Mouse (Mus musculus): ENCODE measurements around the gene Pex5. TPM values are rescaled to one million over a fixed set of nuclear protein-coding genes. Genes with fewer than 3 reads are reported as not detected.
"Not testable (repeated sequence)": the region's sequence is repeated elsewhere in the genome, so short reads cannot be mapped to it uniquely, and the experiment has no call there.

Gene Pex5
- polyA plus RNA-seq, 1 experiment from 2014 or later = 36.4 TPM

DNA sequence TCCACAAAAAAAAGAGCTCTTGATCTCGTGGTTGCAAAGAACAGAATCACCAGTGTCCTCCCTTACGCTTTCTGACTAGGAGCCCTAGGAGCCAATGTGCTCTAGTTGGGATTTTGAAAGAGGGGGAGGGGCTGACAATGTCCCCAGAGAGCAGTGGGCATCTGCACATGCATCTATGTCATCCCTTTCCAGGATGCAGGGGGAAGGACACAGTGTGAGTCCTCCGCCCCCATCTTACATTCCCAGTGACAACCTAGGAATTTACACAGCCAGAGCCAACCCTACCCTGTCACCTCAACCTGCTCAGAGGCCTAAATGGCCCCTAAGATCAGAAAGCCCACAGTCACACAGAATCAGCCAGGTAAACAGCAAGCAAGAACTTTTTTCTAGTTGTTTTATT is 15.5 kb upstream of the Pex5 start:
- H3K9ac ChIP-seq (ENCODE audit: low read depth, low read length) = no peak overlapping the region
- H3K4me1 ChIP-seq (replicated peaks; ENCODE audit: insufficient read depth, low read length) = no peaks in the 10 kb centered on the region
- ATAC-seq (replicated peaks; ENCODE audit: low FRiP score, low read depth) (no peak), DNase-seq (ENCODE audit: low spot score) (no peak)
- H3K36me3 ChIP-seq (ENCODE audit: insufficient read depth, low read length) = no peaks in the 10 kb centered on the region
- no peak overlapping the region for H3K27ac ChIP-seq
- no peaks in the 10 kb centered on the region for H3K27me3 ChIP-seq (ENCODE audit: insufficient read depth, low read length)
- whole genome bisulfite sequencing = 80% methylated on average over 3 of the region's 3 CpGs
- no peak overlapping the region for H3K4me3 ChIP-seq (replicated peaks; ENCODE audit: low read depth, low read length)
- TF ChIP-seq CTCF (IDR thresholded peaks at IDR 0.05; ENCODE audit: low read depth) = no peak
- no peaks in the 10 kb centered on the region for H3K9me3 ChIP-seq (replicated peaks; ENCODE audit: low read length)
- no peak overlapping the region for H3K4me2 ChIP-seq (ENCODE audit: low read length)

DNA sequence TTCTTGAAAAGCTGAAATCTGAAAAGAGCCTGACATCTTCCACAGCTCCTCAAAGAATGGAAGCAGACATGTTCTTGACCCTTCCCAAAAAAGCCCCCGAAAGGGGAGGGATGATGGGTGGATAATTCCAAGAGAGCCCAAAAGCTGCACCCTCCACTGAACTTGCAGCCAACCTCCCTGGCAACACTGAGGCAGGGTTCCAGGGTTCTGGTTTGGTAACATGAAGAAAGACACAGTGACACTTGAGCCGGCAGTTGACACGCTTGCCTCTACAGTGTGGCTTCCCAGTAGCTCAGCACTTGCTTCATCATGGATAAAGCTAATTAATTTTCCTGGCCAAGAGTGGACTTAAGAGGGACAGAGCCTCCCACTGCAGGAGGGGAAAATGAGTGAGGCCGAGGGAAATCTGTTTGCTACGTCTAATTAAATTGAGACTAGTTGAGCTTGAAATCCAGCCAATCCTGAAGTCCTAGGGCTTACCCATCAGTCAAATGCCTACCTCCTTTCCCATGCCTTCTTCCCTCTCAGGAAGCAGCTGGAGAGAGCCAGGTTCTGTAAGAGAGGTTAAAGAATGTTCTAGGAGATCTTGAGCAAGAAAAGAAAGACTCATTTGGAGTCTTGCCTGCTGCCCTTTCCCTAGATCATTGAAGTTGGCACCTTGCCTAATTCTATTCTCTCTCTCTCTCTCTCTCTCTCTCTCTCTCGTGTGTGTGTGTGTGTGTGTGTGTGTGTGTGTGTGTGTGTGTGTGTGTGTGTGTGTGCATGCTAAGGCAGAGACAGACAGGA is 13.1 kb upstream of the Pex5 start:
- Histone ChIP-seq H3K9me3 (replicated peaks; ENCODE audit: low read length) (no peaks in the 10 kb centered on the region), H3K36me3 (ENCODE audit: insufficient read depth, low read length) (no peaks in the 10 kb centered on the region), H3K9ac (ENCODE audit: low read depth, low read length) (no peak overlapping the region), H3K4me3 (replicated peaks; ENCODE audit: low read depth, low read length) (no peak overlapping the region), H3K27me3 (ENCODE audit: insufficient read depth, low read length) (no peaks in the 10 kb centered on the region), H3K27ac (no peak overlapping the region), H3K4me1 (replicated peaks; ENCODE audit: insufficient read depth, low read length) (no peaks in the 10 kb centered on the region), H3K4me2 (ENCODE audit: low read length) (no peak overlapping the region)
- TF ChIP-seq CTCF (IDR thresholded peaks at IDR 0.05; ENCODE audit: low read depth) = no peak
- WGBS = 41% methylated on average over 6 of the region's 6 CpGs
- peak; percentile 35 for DNase-seq (ENCODE audit: low spot score)
- no peak for ATAC-seq (replicated peaks; ENCODE audit: low FRiP score, low read depth)

DNA sequence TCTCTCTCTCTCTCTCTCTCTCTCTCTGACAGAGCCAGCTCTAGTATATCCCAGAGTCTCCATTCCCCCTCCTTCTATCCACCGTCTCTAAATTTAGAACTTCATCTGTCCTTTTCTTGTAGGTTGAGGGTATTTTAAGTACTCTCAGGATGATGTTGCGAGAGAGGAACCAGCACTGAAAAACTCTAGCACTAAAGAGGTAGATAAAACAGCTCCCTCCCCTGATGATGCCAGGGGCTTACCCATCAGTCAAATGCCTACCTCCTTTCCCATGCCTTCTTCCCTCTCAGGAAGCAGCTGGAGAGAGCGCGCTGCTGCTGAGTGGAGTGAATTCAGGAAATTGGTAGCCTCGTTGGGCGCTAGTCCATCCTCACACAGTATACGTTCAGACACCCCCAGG is 12.4 kb upstream of the Pex5 start:
- TF ChIP-seq CTCF (IDR thresholded peaks at IDR 0.05; ENCODE audit: low read depth) = no peak
- Histone ChIP-seq H3K4me3 (replicated peaks; ENCODE audit: low read depth, low read length) (no peak overlapping the region), H3K9ac (ENCODE audit: low read depth, low read length) (no peak overlapping the region), H3K4me2 (ENCODE audit: low read length) (no peak overlapping the region), H3K36me3 (ENCODE audit: insufficient read depth, low read length) (no peaks in the 10 kb centered on the region), H3K27me3 (ENCODE audit: insufficient read depth, low read length) (no peaks in the 10 kb centered on the region), H3K27ac (no peak overlapping the region), H3K9me3 (replicated peaks; ENCODE audit: low read length) (no peaks in the 10 kb centered on the region), H3K4me1 (replicated peaks; ENCODE audit: insufficient read depth, low read length) (no peaks in the 10 kb centered on the region)
- 77% methylated on average over 7 of the region's 7 CpGs for WGBS
- no peak for DNase-seq (ENCODE audit: low spot score)
- ATAC-seq (replicated peaks; ENCODE audit: low FRiP score, low read depth) = no peak

DNA sequence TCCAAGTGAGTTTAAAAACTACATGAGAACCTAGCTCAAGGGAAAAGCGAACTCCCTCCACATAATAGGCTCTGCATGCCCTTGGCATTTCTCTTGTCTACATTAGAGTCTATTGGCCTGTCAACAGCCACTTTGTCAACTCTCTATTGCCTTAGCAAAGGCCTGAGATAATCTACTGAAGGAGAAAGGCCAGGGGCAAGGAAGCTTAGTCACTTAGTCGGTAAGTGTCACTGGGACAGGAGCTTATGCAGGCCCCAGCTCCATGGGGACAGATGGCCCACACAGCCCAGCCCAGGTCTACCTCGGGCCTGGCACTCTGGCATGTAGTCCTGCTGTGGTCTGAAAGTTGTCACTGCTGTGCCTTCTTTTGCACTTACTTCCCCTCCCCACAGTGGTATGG is 11.7 kb upstream of the Pex5 start:
- no peaks in the 10 kb centered on the region for H3K4me1 ChIP-seq (replicated peaks; ENCODE audit: insufficient read depth, low read length)
- DNase-seq (ENCODE audit: low spot score) = no peak
- no peak for ATAC-seq (replicated peaks; ENCODE audit: low FRiP score, low read depth)
- H3K4me3 ChIP-seq (replicated peaks; ENCODE audit: low read depth, low read length) = no peak overlapping the region
- no peak overlapping the region for H3K9ac ChIP-seq (ENCODE audit: low read depth, low read length)
- no peaks in the 10 kb centered on the region for H3K27me3 ChIP-seq (ENCODE audit: insufficient read depth, low read length)
- TF ChIP-seq CTCF (IDR thresholded peaks at IDR 0.05; ENCODE audit: low read depth) = no peak
- no peak overlapping the region for H3K4me2 ChIP-seq (ENCODE audit: low read length)
- H3K27ac ChIP-seq = no peak overlapping the region
- no peaks in the 10 kb centered on the region for H3K36me3 ChIP-seq (ENCODE audit: insufficient read depth, low read length)
- 69% methylated on average over 3 of the region's 3 CpGs for WGBS
- H3K9me3 ChIP-seq (replicated peaks; ENCODE audit: low read length) = no peaks in the 10 kb centered on the region

DNA sequence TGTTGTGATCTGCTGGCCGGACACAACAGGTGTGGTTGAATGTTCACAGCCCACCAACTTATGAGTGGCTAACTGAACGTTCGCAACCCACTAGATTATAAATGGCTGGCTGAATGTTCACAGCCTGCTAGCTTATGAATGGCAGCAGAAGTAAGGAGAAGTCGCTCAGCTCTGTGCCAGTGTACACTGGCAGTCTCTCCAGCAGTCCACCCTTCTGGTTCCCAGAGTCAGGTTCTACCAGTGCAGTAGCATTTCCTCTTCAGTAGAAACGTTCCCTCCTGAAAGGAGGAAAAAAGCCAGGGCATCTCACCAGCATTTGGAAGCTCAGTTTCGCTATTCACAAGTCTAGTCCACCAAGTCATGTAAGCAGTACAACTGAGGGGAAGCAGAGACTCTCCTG is 10.7 kb upstream of the Pex5 start:
- no peaks in the 10 kb centered on the region for H3K9me3 ChIP-seq (replicated peaks; ENCODE audit: low read length)
- DNase-seq (ENCODE audit: low spot score) (no peak), ATAC-seq (replicated peaks; ENCODE audit: low FRiP score, low read depth) (no peak)
- no peaks in the 10 kb centered on the region for H3K27me3 ChIP-seq (ENCODE audit: insufficient read depth, low read length)
- no peak overlapping the region for H3K4me3 ChIP-seq (replicated peaks; ENCODE audit: low read depth, low read length)
- no peak overlapping the region for H3K9ac ChIP-seq (ENCODE audit: low read depth, low read length)
- no peaks in the 10 kb centered on the region for H3K4me1 ChIP-seq (replicated peaks; ENCODE audit: insufficient read depth, low read length)
- no peaks in the 10 kb centered on the region for H3K36me3 ChIP-seq (ENCODE audit: insufficient read depth, low read length)
- H3K4me2 ChIP-seq (ENCODE audit: low read length) = no peak overlapping the region
- H3K27ac ChIP-seq = no peak overlapping the region
- 76% methylated on average over 6 of the region's 6 CpGs for WGBS
- TF ChIP-seq CTCF (IDR thresholded peaks at IDR 0.05; ENCODE audit: low read depth) = no peak

DNA sequence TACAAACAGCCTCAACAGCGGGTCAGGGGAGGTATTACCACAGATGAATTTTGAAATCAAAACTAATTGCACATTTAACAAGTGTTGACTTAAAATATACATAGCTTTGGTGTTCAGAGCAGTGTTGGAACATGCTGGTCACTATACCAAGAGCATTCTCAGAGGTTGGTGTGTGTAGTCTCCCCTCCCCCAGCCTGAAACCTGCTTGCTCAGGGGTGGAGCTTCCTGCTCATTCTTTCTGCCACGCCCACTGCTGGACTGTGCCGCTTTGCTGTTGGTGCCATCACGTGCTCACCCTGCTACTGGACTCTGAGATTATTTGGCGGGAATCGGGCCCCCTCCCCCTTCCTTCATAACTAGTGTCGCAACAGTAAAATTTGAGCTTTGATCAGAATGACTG is 10.2 kb upstream of the Pex5 start:
- H3K36me3 ChIP-seq (ENCODE audit: insufficient read depth, low read length); H3K4me1 ChIP-seq (replicated peaks; ENCODE audit: insufficient read depth, low read length); H3K27me3 ChIP-seq (ENCODE audit: insufficient read depth, low read length); H3K9me3 ChIP-seq (replicated peaks; ENCODE audit: low read length); ATAC-seq (replicated peaks; ENCODE audit: low FRiP score, low read depth); H3K4me3 ChIP-seq (replicated peaks; ENCODE audit: low read depth, low read length); DNase-seq (ENCODE audit: low spot score); H3K27ac ChIP-seq; H3K4me2 ChIP-seq (ENCODE audit: low read length); H3K9ac ChIP-seq (ENCODE audit: low read depth, low read length): not testable (repeated sequence)
- WGBS = 67% methylated on average over 7 of the region's 7 CpGs

DNA sequence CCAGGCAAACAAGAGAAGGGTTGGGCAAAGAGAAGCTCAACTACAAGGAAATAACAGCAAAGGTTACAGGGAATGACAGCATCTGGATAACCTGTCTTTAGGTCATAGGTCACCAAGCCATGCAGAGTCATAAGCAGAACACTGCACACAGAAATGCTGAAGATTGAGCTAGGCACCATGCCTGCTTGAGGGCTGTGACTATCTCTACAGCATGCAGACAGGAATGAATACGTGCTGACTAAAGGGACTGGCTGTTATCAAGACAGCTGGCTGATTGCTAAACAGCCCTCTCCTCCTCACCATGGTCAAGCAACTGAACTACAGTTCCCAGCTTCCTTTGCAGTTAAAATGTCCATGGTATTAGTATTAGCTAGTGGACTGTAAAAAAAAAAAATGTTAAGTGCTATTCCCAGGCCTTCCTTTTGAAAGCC is 9.2 kb upstream of the Pex5 start:
- H3K4me3 ChIP-seq (replicated peaks; ENCODE audit: low read depth, low read length) = no peak overlapping the region
- ATAC-seq (replicated peaks; ENCODE audit: low FRiP score, low read depth) (no peak), DNase-seq (ENCODE audit: low spot score) (no peak)
- no peaks in the 10 kb centered on the region for H3K27me3 ChIP-seq (ENCODE audit: insufficient read depth, low read length)
- H3K4me2 ChIP-seq (ENCODE audit: low read length) = no peak overlapping the region
- TF ChIP-seq CTCF (IDR thresholded peaks at IDR 0.05; ENCODE audit: low read depth) = no peak
- no peaks in the 10 kb centered on the region for H3K9me3 ChIP-seq (replicated peaks; ENCODE audit: low read length)
- H3K27ac ChIP-seq = no peak overlapping the region
- H3K9ac ChIP-seq (ENCODE audit: low read depth, low read length) = no peak overlapping the region
- H3K36me3 ChIP-seq (ENCODE audit: insufficient read depth, low read length) = no peaks in the 10 kb centered on the region
- no peaks in the 10 kb centered on the region for H3K4me1 ChIP-seq (replicated peaks; ENCODE audit: insufficient read depth, low read length)
- WGBS = 33% methylated on average over 1 of the region's 1 CpGs
